Mouse (Mus musculus) frontal cortex, adult (tissue): ENCODE results near the gene Btg1-ps2.
A peak's percentile ranks its signal among the peaks of the same experiment; 100 is the strongest.
"Not testable (repeated sequence)": the region's sequence is repeated elsewhere in the genome, so short reads cannot be mapped to it uniquely, and the experiment has no call there.

Experiments
- ATAC-seq: cut with Nextera tagmentation; 2 replicates; pipeline ENCODE4 v1.9.2; 2017; ENCODE audit warnings: mild to moderate bottlenecking, moderate library complexity, mixed read lengths; ENCODE audit not compliant: low TSS enrichment

Btg1-ps2 gene

GRCm38 (mm10) chrX:38043014-38043413 is at the start of gene Btg1-ps2:
Btg1-ps2 (minus strand) TSS chrX:38043114.
- ATAC-seq = not testable (repeated sequence)

GRCm38 (mm10) chrX:38085041-38085440 is 42.1 kb upstream of the Btg1-ps2 start, which contains the start of gene Rhox11:
Rhox11 (minus strand) TSS chrX:38085141.
- no peak for ATAC-seq

GRCm38 (mm10) chrX:38084226-38084625 is 41.3 kb upstream of the Btg1-ps2 start:
- ATAC-seq = peak; percentile 72

- ATAC-seq = no peak
Observed at GRCm38 (mm10) chrX:38066175-38066574, 23.3 kb upstream of the Btg1-ps2 start, which contains the start of gene Rhox10. Rhox10 (plus strand) TSS chrX:38066475.

- ATAC-seq = no peak
Observed at GRCm38 (mm10) chrX:38061544-38061943, 18.6 kb upstream of the Btg1-ps2 start.

- ATAC-seq = no peak
Observed at GRCm38 (mm10) chrX:38039666-38040065, 3.2 kb downstream of the Btg1-ps2 start.

- no peak for ATAC-seq
Observed at GRCm38 (mm10) chrX:38033841-38034240, 9.1 kb downstream of the Btg1-ps2 start.

- ATAC-seq = not testable (repeated sequence)
Observed at GRCm38 (mm10) chrX:38018597-38018996, 24.3 kb downstream of the Btg1-ps2 start, which contains the start of gene Btg1-ps1. Btg1-ps1 (minus strand) TSS chrX:38018815.

GRCm38 (mm10) chrX:38008756-38009155 is 34.2 kb downstream of the Btg1-ps2 start:
- no peak for ATAC-seq
